Mouse (Mus musculus): Measurements from ENCODE around the gene Cdc25b. TPM values are rescaled to one million over a fixed set of nuclear protein-coding genes. Genes with fewer than 3 reads are reported as not detected.
A peak's percentile ranks its signal among the peaks of the same experiment; 100 is the strongest.

Cdc25b gene
- polyA plus RNA-seq, 1 experiment = 10.8 TPM

DNA sequence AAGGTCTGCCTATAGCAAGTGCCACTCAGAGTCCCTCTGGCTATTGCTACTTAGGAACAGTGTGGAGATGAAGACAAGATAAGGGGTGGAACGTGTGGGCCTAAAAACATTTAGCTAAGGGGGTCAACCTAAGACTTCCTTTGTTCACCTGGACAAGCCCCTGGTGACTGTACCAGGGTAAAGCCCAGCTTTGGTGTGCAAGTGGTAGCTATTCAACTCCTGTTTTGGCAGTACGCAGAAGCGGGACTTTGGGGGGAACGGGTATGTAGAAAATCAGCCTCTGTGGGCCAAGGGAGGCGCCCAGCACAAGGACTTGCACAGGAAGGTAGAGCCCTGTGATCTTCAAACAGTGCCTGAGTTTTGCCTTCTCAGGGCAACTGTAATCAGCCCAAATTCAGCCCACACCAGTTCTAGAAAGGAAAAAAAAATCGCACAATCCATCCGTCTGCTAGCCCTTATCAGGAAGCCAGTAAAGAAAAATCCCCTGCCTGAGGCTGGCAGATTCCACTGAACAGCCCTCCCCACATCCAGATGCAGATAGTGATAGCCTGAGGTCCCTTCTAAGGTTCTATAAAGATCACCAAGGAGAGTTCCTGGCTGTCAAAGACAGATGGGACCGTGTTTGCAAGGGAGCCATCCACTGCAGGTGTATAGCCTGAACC lies 18.9 kb downstream of the Cdc25b start:
- Histone ChIP-seq H3K4me3 (replicated peaks) (no peak overlapping the region), H3K4me1 (peaks cover 55% of the 10 kb centered on the region), H3K9me3 (peaks cover 6% of the 10 kb centered on the region), H3K27me3 (replicated peaks) (peaks cover 11% of the 10 kb centered on the region), H3K36me3 (replicated peaks; ENCODE audit: low read length) (peaks cover 16% of the 10 kb centered on the region)
- TF ChIP-seq GATA1 (IDR thresholded peaks at IDR 0.05; ENCODE audit: borderline replicate concordance, low read length) = no peak
- TF ChIP-seq FLI1 (IDR thresholded peaks at IDR 0.05; ENCODE audit: low read length) = no peak

DNA sequence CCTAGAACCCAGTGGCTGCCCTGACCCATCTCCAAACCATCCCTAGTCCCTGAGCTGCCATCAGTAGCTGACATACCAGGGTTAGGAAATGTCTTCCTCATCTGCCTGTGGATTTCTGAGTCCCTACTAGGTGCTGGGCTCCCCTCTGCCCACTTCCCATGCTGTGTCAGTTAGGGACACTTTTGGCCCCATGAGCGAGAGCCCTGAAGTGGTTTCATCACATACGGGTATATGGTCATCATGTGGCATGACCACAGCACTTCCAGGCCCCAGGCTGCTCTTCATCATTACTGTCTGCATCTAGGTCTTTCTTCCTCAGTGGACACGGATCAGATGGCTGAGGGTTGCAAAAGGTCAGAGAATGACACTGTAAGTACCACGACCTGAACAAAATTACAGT lies 20.0 kb downstream of the Cdc25b start, which contains the start of gene Ap5s1:
Gene Ap5s1, plus strand, starts transcription at position 301 of the 400 bp plus-strand sequence.
- peaks cover 11% of the 10 kb centered on the region for H3K27me3 ChIP-seq (replicated peaks)
- H3K36me3 ChIP-seq (replicated peaks; ENCODE audit: low read length) = peaks cover 8% of the 10 kb centered on the region
- no peaks in the 10 kb centered on the region for H3K9me3 ChIP-seq
- peak within 1 kb of the TSS; percentile 1 for H3K4me3 ChIP-seq (replicated peaks)
- TF ChIP-seq FLI1 (IDR thresholded peaks at IDR 0.05; ENCODE audit: low read length) (no peak), GATA1 (IDR thresholded peaks at IDR 0.05; ENCODE audit: borderline replicate concordance, low read length) (no peak)
- peaks cover 65% of the 10 kb centered on the region for H3K4me1 ChIP-seq

- Histone ChIP-seq H3K4me1 (peaks cover 80% of the 10 kb centered on the region), H3K9me3 (no peaks in the 10 kb centered on the region), H3K4me3 (replicated peaks) (no peak overlapping the region), H3K27me3 (replicated peaks) (peaks cover 11% of the 10 kb centered on the region), H3K36me3 (replicated peaks; ENCODE audit: low read length) (peaks cover 17% of the 10 kb centered on the region)
- TF ChIP-seq GATA1 (IDR thresholded peaks at IDR 0.05; ENCODE audit: borderline replicate concordance, low read length) (no peak), FLI1 (IDR thresholded peaks at IDR 0.05; ENCODE audit: low read length) (no peak)
These were observed 21.6 kb downstream of the Cdc25b start for GRCm38 (mm10) chr2:131208356-131208755.

DNA sequence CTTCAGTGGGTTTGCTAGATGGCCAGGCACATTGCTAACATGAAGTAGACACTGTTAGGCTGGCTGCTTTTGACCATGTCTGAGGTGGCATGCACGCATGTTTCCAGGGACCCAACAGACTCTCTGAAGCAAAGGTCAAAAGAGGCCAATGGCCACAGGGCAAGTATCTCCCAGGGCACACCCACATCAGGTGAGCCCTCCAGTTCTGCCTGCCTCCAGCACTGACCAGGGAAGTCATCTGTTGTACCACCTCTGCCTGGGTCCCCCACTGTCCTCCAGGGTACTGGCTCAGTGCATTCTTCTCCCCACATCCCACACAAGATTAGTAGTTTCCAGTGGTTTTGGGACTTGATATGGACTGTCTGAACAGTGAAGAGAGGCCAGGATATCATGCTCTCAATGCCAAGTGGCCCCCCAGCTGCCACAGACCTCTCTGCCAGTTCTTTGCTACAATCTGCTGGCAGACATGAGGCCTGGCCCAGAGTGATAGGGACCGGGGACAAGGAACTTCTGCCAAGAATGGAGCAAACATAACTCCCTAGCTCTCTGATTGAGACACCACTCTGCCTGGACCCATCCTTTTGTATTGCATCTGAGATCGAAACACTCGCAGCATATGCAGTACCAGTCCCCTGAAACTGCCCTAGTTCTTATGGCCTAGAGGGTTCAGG lies 22.5 kb downstream of the Cdc25b start:
- Histone ChIP-seq H3K4me3 (replicated peaks) (peak overlapping the region; percentile 94), H3K4me1 (peaks cover 87% of the 10 kb centered on the region), H3K36me3 (replicated peaks; ENCODE audit: low read length) (peaks cover 25% of the 10 kb centered on the region), H3K9me3 (no peaks in the 10 kb centered on the region), H3K27me3 (replicated peaks) (peaks cover 10% of the 10 kb centered on the region)
- TF ChIP-seq FLI1 (IDR thresholded peaks at IDR 0.05; ENCODE audit: low read length) = no peak
- TF ChIP-seq GATA1 (IDR thresholded peaks at IDR 0.05; ENCODE audit: borderline replicate concordance, low read length) = no peak

DNA sequence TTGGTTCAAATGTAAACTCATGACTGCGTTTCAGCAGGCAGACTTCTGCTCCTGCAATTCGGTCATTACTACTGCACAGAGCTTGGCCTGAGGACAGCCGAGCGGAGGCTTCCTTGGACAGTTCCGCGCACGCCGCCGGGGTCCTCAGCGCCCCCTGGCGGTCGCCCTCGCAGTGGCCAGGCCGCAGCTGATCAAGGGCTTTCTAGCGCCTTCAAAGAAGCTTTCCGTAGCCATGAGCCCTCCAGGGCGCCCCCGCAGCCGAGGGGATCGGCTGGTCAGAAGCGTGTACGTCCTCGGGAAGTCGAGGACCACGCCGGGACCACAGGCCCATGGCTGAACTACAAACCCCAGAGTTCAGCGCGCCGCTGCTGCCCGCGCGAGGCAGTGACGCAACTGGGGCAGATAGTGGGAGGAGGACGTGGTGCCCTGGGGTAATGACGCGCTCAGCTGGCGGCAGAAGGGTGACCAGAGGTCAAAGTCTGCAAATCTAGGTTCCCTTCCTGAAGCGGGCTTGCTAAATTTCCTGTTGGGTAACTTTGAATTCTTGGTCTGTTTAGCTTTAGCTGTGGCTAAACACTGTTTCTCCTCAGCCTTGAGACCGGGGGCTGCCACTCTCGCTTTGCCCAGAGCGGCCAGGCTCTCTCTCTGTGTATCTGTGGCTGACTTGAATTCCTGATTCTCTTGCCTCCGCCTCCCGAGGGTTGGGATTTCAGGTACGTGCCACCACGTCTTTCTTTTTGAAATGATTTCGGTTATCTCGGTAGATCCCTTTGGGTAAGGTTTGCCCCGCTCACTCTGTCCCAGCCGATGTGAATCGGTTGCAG lies 23.4 kb downstream of the Cdc25b start:
- peak overlapping the region; percentile 94 for H3K4me3 ChIP-seq (replicated peaks)
- TF ChIP-seq GATA1 (IDR thresholded peaks at IDR 0.05; ENCODE audit: borderline replicate concordance, low read length) = peak; percentile 88; the same call in 2 of the 3 replicates
- no peak for TF ChIP-seq FLI1 (IDR thresholded peaks at IDR 0.05; ENCODE audit: low read length)
- H3K27me3 ChIP-seq (replicated peaks) = peaks cover 4% of the 10 kb centered on the region
- no peaks in the 10 kb centered on the region for H3K9me3 ChIP-seq
- peaks cover 32% of the 10 kb centered on the region for H3K36me3 ChIP-seq (replicated peaks; ENCODE audit: low read length)
- H3K4me1 ChIP-seq = peaks cover 78% of the 10 kb centered on the region

- Histone ChIP-seq H3K9me3 (no peaks in the 10 kb centered on the region), H3K27me3 (replicated peaks) (peaks cover 4% of the 10 kb centered on the region), H3K36me3 (replicated peaks; ENCODE audit: low read length) (peaks cover 32% of the 10 kb centered on the region), H3K4me1 (peaks cover 77% of the 10 kb centered on the region), H3K4me3 (replicated peaks) (peak overlapping the region; percentile 94)
- TF ChIP-seq GATA1 (IDR thresholded peaks at IDR 0.05; ENCODE audit: borderline replicate concordance, low read length) (no peak), FLI1 (IDR thresholded peaks at IDR 0.05; ENCODE audit: low read length) (no peak)
These were observed 24.4 kb downstream of the Cdc25b start for GRCm38 (mm10) chr2:131211026-131211615.

- Histone ChIP-seq H3K27me3 (replicated peaks) (no peaks in the 10 kb centered on the region), H3K36me3 (replicated peaks; ENCODE audit: low read length) (peaks cover 32% of the 10 kb centered on the region), H3K4me3 (replicated peaks) (no peak overlapping the region), H3K9me3 (no peaks in the 10 kb centered on the region), H3K4me1 (peaks cover 81% of the 10 kb centered on the region)
- TF ChIP-seq GATA1 (IDR thresholded peaks at IDR 0.05; ENCODE audit: borderline replicate concordance, low read length) (no peak), FLI1 (IDR thresholded peaks at IDR 0.05; ENCODE audit: low read length) (no peak)
These were observed 27.0 kb downstream of the Cdc25b start for GRCm38 (mm10) chr2:131213773-131214172.

- Histone ChIP-seq H3K9me3 (no peaks in the 10 kb centered on the region), H3K36me3 (replicated peaks; ENCODE audit: low read length) (peaks cover 32% of the 10 kb centered on the region), H3K4me3 (replicated peaks) (no peak overlapping the region), H3K4me1 (peaks cover 62% of the 10 kb centered on the region), H3K27me3 (replicated peaks) (no peaks in the 10 kb centered on the region)
- TF ChIP-seq FLI1 (IDR thresholded peaks at IDR 0.05; ENCODE audit: low read length) = no peak
- TF ChIP-seq GATA1 (IDR thresholded peaks at IDR 0.05; ENCODE audit: borderline replicate concordance, low read length) = no peak
These were observed 29.5 kb downstream of the Cdc25b start for GRCm38 (mm10) chr2:131215941-131216858.

Measured in megakaryocyte, embryonic 14.5 days (primary cell).